Mouse (Mus musculus) hindbrain, postnatal 0 days (tissue): ENCODE results near the gene Psg26. TPM values are rescaled to one million over a fixed set of nuclear protein-coding genes. Genes with fewer than 3 reads are reported as not detected.

ENCODE experiments used
- polyA plus RNA-seq: library from polyadenylated mRNA; unstranded; fragments of >200 nt; fragmentation: Nextera tagmentation; extraction: Ambion mirVana; gene quantifications from 2 replicates; pipeline ENCODE4 v1.2.1, GENCODE M21; 2015
- total RNA-seq: library from RNA; depleted of rRNA; stranded (reverse); fragments of >200 nt; gene quantifications from 2 replicates; pipeline ENCODE4 v1.2.3, GENCODE M21; 2014; rRNA removed

The Psg26 gene
- total and polyA plus RNA-seq, 2 experiments from 2014 or later: not detected

Other genes starting within 250 kb of the Psg26 start
- gene Mill1, start 238.8 kb downstream of the Psg26 start, total RNA-seq: not detected in 2 replicates
- not detected in 2 replicates for gene Mill1, start 238.8 kb downstream of the Psg26 start, polyA plus RNA-seq
- gene Psg18, start 129.2 kb downstream of the Psg26 start, total RNA-seq: not detected in 2 replicates
- gene Psg18, start 129.2 kb downstream of the Psg26 start, polyA plus RNA-seq: not detected in 2 replicates
- not detected in 2 replicates for gene Psg28, start 52.1 kb downstream of the Psg26 start, total RNA-seq
- not detected in 2 replicates for gene Psg28, start 52.1 kb downstream of the Psg26 start, polyA plus RNA-seq
- gene Psg25, start 48.1 kb upstream of the Psg26 start, total RNA-seq: not detected in 2 replicates
- not detected in 2 replicates for gene Psg25, start 48.1 kb upstream of the Psg26 start, polyA plus RNA-seq
- gene Psg27, start 83.1 kb upstream of the Psg26 start, total RNA-seq: not detected in 2 replicates
- not detected in 2 replicates for gene Psg27, start 83.1 kb upstream of the Psg26 start, polyA plus RNA-seq
- gene Psg23, start 132.3 kb upstream of the Psg26 start, total RNA-seq: not detected in 2 replicates
- not detected in 2 replicates for gene Psg23, start 132.3 kb upstream of the Psg26 start, polyA plus RNA-seq
- gene Psg21, start 172.5 kb upstream of the Psg26 start, total RNA-seq: not detected in 2 replicates
- gene Psg21, start 172.5 kb upstream of the Psg26 start, polyA plus RNA-seq: not detected in 2 replicates
- gene Psg20, start 202.0 kb upstream of the Psg26 start, total RNA-seq: not detected in 2 replicates
- not detected in 2 replicates for gene Psg20, start 202.0 kb upstream of the Psg26 start, polyA plus RNA-seq
- gene Psg22, start 233.9 kb upstream of the Psg26 start, total RNA-seq: not detected in 2 replicates
- not detected in 2 replicates for gene Psg22, start 233.9 kb upstream of the Psg26 start, polyA plus RNA-seq